Mouse (Mus musculus) intestine, embryonic 15.5 days (tissue): ENCODE results near the gene Shroom4. TPM values are rescaled to one million over a fixed set of nuclear protein-coding genes. Genes with fewer than 3 reads are reported as not detected.
"Not testable (repeated sequence)": the region's sequence is repeated elsewhere in the genome, so short reads cannot be mapped to it uniquely, and the experiment has no call there.

Experiments
- ATAC-seq: fragments of 200-750 bp; cut with Nextera tagmentation; 2 replicates; pipeline ENCODE4 v1.8.0; 2017; ENCODE audit warnings: moderate TSS enrichment, moderate library complexity
- H3K27ac ChIP-seq: fragments of 300-500 bp; sonication (generic); 2 replicates; pipeline ENCODE4 v1.5.1; 2015; ENCODE audit warnings: mild to moderate bottlenecking, inconsistent platforms
- H3K27me3 ChIP-seq: fragments of 300-500 bp; sonication (generic); replicated peaks from 2 replicates; pipeline ENCODE4 v1.6.1; 2015; ENCODE audit warnings: inconsistent platforms
- H3K36me3 ChIP-seq: fragments of 300-500 bp; sonication (generic); 2 replicates; pipeline ENCODE4 v1.6.1; 2015; ENCODE audit warnings: inconsistent platforms
- H3K4me1 ChIP-seq: fragments of 300-500 bp; sonication (generic); replicated peaks from 2 replicates; pipeline ENCODE4 v1.6.1; 2015; ENCODE audit warnings: inconsistent platforms
- H3K4me2 ChIP-seq: fragments of 300-500 bp; sonication (generic); replicated peaks from 2 replicates; pipeline ENCODE4 v1.6.1; 2015; ENCODE audit warnings: mild to moderate bottlenecking, inconsistent platforms
- H3K4me3 ChIP-seq: fragments of 300-500 bp; sonication (generic); replicated peaks from 2 replicates; pipeline ENCODE4 v1.5.1; 2015; ENCODE audit warnings: inconsistent platforms
- H3K9ac ChIP-seq: fragments of 300-500 bp; sonication (generic); 2 replicates; pipeline ENCODE4 v1.6.1; 2015; ENCODE audit warnings: inconsistent platforms
- H3K9me3 ChIP-seq: fragments of 300-500 bp; sonication (generic); 2 replicates; pipeline ENCODE4 v1.6.1; 2016; ENCODE audit warnings: inconsistent platforms
- WGBS: fragments of 180-500 bp; shearing (Covaris S2); methylation state at CpG from one replicate; pipeline ENCODE4 v1.1.7; 2015; 5-methylcytosine and 5-hydroxymethylcytosine counted together
- polyA plus RNA-seq: library from polyadenylated mRNA; unstranded; fragments of >200 nt; fragmentation: Nextera tagmentation; extraction: Ambion mirVana; gene quantifications from 2 replicates; pipeline ENCODE4 v1.2.1, GENCODE M21; 2015

Shroom4 gene
- polyA plus RNA-seq, 1 experiment from 2014 or later, result 1.9 TPM

DNA sequence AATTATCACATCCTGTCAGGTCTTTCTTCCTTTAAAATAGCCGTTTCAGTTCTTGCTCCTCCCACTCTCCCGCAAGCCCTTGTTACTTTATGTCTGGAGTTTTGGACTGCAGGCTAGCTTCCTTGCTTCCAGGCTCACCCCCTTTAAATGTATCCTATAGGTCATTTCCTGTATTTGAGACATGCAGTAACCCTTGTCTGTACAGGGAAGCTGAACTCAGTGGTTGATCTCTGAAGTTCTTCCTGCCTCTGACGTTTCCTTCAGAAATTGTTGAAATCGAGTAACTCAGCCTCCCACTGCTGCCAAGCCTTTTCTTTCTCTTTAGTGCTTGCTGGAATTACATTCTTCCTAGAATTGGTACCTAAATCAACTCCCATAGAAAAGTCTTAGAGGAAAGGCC is 18.5 kb downstream of the Shroom4 start:
- 48% methylated on average over 4 of the region's 4 CpGs for WGBS
- Histone ChIP-seq H3K4me2 (no peak overlapping the region), H3K4me1 (no peaks in the 10 kb centered on the region), H3K36me3 (no peaks in the 10 kb centered on the region), H3K4me3 (no peak overlapping the region), H3K27me3 (no peaks in the 10 kb centered on the region), H3K9ac (no peak overlapping the region), H3K27ac (no peak overlapping the region), H3K9me3 (no peaks in the 10 kb centered on the region)
- no peak for ATAC-seq

DNA sequence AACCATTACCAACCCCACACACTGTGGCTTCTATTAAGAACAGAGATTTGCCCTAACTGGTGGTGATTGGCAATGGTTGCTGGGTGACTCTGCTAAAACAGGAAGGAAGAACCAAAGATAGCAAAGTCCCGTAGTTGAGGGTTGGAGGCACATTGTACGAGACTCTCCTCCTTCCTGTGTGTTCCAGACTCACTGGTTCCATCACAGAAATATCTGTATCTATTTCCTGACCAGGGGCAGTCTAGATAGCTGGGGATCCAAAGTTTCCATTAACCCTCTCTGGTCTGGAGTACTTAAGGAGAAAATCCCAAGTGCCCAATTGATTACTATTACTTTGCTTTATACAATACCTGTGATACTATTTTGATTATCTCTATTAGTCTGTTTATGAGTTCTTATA is 35.6 kb downstream of the Shroom4 start:
- Histone ChIP-seq H3K36me3 (no peaks in the 10 kb centered on the region), H3K9me3 (no peaks in the 10 kb centered on the region), H3K27ac (no peak overlapping the region), H3K27me3 (no peaks in the 10 kb centered on the region), H3K9ac (no peak overlapping the region), H3K4me3 (no peak overlapping the region), H3K4me2 (no peak overlapping the region), H3K4me1 (no peaks in the 10 kb centered on the region)
- no peak for ATAC-seq
- 70% methylated on average over 2 of the region's 2 CpGs for WGBS

DNA sequence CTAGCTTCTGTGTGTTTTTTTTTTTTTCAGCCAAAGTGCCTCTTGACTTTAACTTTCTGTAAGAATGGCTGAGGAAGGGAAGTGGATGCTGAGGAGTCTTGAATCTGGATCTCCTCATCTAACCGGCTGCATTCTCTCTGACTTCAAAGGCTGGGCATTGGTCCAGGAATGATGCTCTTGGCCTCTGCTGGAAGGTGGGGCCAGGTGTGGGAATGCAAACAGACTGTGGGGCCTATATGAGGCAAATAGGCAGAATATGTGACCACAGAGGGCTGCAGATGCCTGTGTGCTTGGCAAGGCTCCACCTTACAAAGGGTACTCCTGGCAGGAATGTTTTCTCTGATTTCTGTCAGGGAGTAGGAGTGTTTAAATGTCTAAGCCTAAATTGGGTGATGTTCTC is 46.8 kb downstream of the Shroom4 start:
- Histone ChIP-seq H3K4me1 (no peaks in the 10 kb centered on the region), H3K4me2 (no peak overlapping the region), H3K9ac (no peak overlapping the region), H3K4me3 (no peak overlapping the region), H3K27ac (no peak overlapping the region), H3K36me3 (no peaks in the 10 kb centered on the region), H3K27me3 (no peaks in the 10 kb centered on the region), H3K9me3 (no peaks in the 10 kb centered on the region)
- 29% methylated on average over 1 of the region's 1 CpGs for WGBS
- ATAC-seq, result peak; percentile 55; the same call in 1 of the 2 replicates

DNA sequence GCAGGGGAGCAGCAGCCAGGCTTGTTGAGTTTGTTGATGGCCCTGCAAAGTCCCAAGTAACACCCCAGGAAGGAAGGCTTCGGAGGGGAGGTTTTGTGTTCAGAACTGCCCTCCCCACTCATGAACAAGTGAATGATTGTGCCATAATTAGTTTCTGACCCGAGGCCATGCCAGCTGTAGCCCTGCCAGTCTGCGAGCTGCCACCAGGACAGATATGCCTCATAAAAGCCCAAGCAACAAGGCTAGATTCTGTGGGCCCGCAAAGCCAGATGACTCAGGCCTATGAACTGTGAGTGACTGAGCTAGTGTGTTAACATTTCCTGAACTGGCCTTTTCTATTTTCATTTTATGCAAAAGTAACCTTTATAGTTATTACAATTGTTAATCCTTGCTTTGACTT is 48.3 kb downstream of the Shroom4 start:
- Histone ChIP-seq H3K4me3 (no peak overlapping the region), H3K27ac (no peak overlapping the region), H3K9me3 (no peaks in the 10 kb centered on the region), H3K4me2 (no peak overlapping the region), H3K9ac (no peak overlapping the region), H3K4me1 (no peaks in the 10 kb centered on the region), H3K27me3 (no peaks in the 10 kb centered on the region), H3K36me3 (no peaks in the 10 kb centered on the region)
- no peak for ATAC-seq
- WGBS, result 71% methylated on average over 4 of the region's 4 CpGs

DNA sequence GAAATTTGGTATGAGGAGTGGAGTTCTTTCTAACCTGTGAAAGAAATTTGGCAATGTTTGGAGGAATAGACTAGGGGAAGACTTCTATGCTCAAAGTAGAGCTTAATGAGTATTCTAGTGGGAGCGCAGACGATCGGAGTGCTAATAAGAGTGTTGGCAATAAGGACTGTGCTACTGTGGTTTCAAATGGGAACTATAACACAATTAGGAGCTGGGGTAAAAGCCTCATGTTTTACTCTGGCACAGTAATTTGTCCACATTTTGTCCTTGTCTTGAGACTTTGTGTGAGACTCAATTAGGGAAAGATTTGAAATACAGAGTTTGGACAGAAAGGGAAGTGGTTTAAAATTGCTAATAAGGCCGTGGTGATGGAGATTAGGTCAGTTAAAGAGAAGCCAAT is 53.6 kb downstream of the Shroom4 start:
- H3K4me3 ChIP-seq, result no peak overlapping the region
- no peaks in the 10 kb centered on the region for H3K4me1 ChIP-seq
- ATAC-seq, result no peak
- H3K27me3 ChIP-seq, result no peaks in the 10 kb centered on the region
- H3K36me3 ChIP-seq, result no peaks in the 10 kb centered on the region
- H3K27ac ChIP-seq, result no peak overlapping the region
- no peaks in the 10 kb centered on the region for H3K9me3 ChIP-seq
- H3K9ac ChIP-seq, result no peak overlapping the region
- 96% methylated on average over 4 of the region's 4 CpGs for WGBS
- H3K4me2 ChIP-seq, result no peak overlapping the region

DNA sequence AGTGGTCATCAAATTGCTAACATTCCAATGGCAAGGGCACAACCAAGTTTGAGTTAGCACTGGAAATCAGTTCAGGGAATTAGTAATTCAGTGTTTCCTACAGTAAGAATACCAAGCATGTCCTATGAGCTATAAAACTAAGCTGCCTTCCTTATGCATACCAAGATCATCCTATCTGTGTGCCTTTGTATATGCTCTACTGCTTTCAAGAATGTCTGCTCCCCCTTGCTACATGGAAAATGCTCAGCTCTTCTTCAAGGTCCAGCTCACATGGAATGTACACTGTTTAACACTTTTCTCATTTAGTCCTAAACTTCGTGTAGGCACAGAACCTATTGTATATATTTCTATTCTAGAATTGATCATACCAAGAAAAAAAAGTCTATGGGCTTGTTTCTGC is 69.6 kb downstream of the Shroom4 start:
- ATAC-seq, H3K4me1 ChIP-seq, H3K27me3 ChIP-seq, H3K4me2 ChIP-seq, H3K36me3 ChIP-seq, H3K9ac ChIP-seq, H3K27ac ChIP-seq, H3K4me3 ChIP-seq, H3K9me3 ChIP-seq: not testable (repeated sequence)
- no CpG with 5 or more reads among the region's 1 CpGs for WGBS

DNA sequence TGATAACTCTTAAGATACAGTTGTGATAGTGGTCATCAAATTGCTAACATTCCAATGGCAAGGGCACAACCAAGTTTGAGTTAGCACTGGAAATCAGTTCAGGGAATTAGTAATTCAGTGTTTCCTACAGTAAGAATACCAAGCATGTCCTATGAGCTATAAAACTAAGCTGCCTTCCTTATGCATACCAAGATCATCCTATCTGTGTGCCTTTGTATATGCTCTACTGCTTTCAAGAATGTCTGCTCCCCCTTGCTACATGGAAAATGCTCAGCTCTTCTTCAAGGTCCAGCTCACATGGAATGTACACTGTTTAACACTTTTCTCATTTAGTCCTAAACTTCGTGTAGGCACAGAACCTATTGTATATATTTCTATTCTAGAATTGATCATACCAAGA is 72.9 kb downstream of the Shroom4 start:
- H3K4me1 ChIP-seq, H3K9me3 ChIP-seq, H3K4me2 ChIP-seq, H3K36me3 ChIP-seq, H3K4me3 ChIP-seq, H3K9ac ChIP-seq, ATAC-seq, H3K27me3 ChIP-seq, H3K27ac ChIP-seq: not testable (repeated sequence)
- WGBS, result no CpG with 5 or more reads among the region's 1 CpGs

DNA sequence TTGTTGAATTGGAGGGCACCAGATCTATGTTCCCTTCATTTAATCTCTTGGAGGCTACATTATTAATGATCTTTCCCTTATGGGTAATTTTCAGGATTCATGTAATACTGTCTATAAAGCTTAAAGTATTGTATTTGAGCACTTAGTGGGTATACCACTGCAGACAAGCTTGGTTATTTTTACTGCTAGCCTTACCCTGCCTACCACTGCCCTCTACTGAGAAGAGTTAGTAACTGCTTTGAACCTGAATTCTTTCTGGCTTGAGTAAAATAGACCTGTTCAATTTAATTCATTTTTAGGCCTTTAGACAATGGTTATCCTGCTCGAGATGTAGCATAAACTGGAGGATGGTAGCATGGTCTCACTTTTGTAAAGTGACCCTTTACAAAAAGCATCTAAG is 75.5 kb downstream of the Shroom4 start:
- H3K9ac ChIP-seq, result no peak overlapping the region
- no peak for ATAC-seq

DNA sequence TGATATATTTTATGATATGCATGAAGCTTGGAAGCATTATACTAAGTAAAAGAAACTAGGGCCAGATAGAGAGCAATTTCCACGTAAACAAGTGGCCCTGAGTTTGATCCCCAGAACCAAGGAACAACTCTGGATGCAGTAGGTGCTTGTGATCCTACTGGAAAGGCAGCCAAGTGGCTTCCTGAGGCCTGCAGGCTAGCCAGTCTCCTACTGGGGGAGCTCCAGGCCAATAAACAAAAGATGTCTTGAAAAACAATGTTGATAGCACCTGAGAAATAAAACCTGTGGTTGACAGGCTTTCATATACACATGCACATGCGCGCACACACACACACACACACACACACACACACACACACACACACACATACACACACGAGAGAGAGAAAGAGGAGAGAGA is 82.6 kb downstream of the Shroom4 start:
- Histone ChIP-seq H3K27me3 (no peaks in the 10 kb centered on the region), H3K4me2 (no peak overlapping the region), H3K9ac (no peak overlapping the region), H3K36me3 (no peaks in the 10 kb centered on the region), H3K9me3 (no peaks in the 10 kb centered on the region), H3K27ac (no peak overlapping the region), H3K4me3 (no peak overlapping the region), H3K4me1 (no peaks in the 10 kb centered on the region)
- 83% methylated on average over 4 of the region's 4 CpGs for WGBS
- no peak for ATAC-seq

More for the DNA sequence above, 75.5 kb downstream of the Shroom4 start:
- no peaks in the 10 kb centered on the region for H3K27me3 ChIP-seq
- H3K4me3 ChIP-seq, result no peak overlapping the region
- no peak overlapping the region for H3K4me2 ChIP-seq
- H3K27ac ChIP-seq, result no peak overlapping the region
- no peaks in the 10 kb centered on the region for H3K9me3 ChIP-seq
- H3K36me3 ChIP-seq, result no peaks in the 10 kb centered on the region
- H3K4me1 ChIP-seq, result no peaks in the 10 kb centered on the region
- 26% methylated on average over 1 of the region's 1 CpGs for WGBS

DNA sequence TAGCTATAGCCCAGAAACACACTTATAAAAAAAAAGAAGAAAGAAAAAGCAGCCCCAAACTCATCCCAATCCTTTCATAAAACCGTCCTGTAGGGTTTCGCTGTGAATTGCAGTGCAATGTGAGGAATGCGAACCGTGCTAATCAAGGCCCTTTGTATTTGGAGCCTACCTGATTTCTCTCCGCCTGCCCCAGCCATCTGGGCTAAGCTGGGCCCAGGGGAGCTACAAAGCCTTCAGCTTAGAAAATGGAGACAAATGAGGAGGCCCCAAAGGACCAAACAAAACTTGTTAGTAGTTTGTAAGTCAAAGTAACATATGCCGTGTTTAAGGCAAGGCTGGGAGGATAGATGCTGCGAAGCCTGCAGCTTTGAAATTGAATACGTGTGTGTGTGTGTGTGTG is 84.2 kb downstream of the Shroom4 start:
- Histone ChIP-seq H3K36me3 (no peaks in the 10 kb centered on the region), H3K4me1 (no peaks in the 10 kb centered on the region), H3K27ac (no peak overlapping the region), H3K9ac (no peak overlapping the region), H3K4me2 (no peak overlapping the region), H3K9me3 (no peaks in the 10 kb centered on the region), H3K4me3 (no peak overlapping the region), H3K27me3 (no peaks in the 10 kb centered on the region)
- ATAC-seq, result no peak
- 53% methylated on average over 8 of the region's 8 CpGs for WGBS

DNA sequence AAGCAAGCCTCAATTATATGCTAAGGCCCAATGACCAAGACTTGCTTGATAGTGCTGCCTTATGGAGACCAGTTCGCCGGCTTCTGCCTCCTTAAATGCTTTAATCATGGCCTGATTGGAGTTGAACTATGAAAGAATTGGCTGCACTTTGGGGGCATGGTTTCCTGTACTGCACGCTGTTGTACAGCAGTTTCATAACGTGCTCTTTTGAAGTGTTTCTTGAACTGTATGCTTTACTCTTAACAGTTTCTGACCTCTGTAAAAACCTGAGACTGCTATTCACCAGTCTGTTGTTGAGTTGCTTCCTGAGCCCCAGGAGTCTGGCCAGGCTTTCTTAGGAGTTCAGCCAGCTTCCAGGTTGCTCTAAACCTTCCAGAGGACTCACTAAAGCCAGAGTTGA is 90.8 kb downstream of the Shroom4 start:
- Histone ChIP-seq H3K9ac (no peak overlapping the region), H3K9me3 (no peaks in the 10 kb centered on the region), H3K27ac (no peak overlapping the region), H3K4me2 (no peak overlapping the region), H3K4me1 (no peaks in the 10 kb centered on the region), H3K4me3 (no peak overlapping the region), H3K27me3 (no peaks in the 10 kb centered on the region), H3K36me3 (no peaks in the 10 kb centered on the region)
- ATAC-seq, result no peak
- 81% methylated on average over 4 of the region's 4 CpGs for WGBS

DNA sequence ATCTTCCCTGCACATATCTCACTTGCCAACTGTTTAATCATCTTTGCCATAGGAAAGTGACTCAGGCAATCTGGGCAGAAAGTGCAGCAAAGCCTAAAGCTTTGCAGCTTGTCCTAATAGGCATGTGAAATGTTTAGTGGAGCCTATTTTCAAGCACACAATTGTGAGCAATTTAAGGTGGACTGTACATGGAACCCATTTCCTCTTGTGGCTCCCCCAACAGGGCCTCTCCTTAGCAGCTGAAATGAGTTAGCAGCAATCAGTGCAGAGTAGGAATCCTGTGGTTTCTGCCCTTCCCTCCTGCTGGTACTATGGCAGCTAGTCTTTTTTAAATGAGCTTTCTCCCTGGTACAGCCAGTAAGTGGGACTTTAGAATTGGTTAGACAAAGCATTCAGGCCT is 95.8 kb downstream of the Shroom4 start:
- H3K4me3 ChIP-seq, result no peak overlapping the region
- H3K4me2 ChIP-seq, result no peak overlapping the region
- no peaks in the 10 kb centered on the region for H3K9me3 ChIP-seq
- H3K9ac ChIP-seq, result no peak overlapping the region
- no peaks in the 10 kb centered on the region for H3K27me3 ChIP-seq
- H3K4me1 ChIP-seq, result no peaks in the 10 kb centered on the region
- no peak for ATAC-seq
- no peaks in the 10 kb centered on the region for H3K36me3 ChIP-seq
- no peak overlapping the region for H3K27ac ChIP-seq

DNA sequence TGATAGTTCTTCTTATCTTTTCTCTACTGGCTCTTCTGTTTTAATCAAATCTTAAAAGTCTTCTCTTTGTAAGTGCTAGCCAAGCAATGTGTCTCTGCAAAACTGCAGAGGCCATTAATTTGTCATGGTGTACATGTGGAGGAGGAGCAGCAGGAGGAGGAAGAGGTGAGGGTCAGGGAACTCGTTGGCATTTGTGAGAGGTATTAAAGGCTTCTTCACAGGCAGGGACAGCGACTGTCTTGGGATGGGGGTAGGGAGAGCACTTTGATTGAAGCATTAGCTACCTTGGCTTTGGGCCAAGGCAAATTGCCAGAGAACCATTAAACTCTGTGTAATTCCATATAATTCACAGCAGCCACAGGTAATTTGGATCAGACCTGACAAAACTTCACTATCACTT is 96.7 kb downstream of the Shroom4 start:
- ATAC-seq, result no peak
- Histone ChIP-seq H3K27me3 (no peaks in the 10 kb centered on the region), H3K36me3 (no peaks in the 10 kb centered on the region), H3K9ac (no peak overlapping the region), H3K4me3 (no peak overlapping the region), H3K27ac (no peak overlapping the region), H3K4me1 (no peaks in the 10 kb centered on the region), H3K4me2 (no peak overlapping the region), H3K9me3 (no peaks in the 10 kb centered on the region)
- WGBS, result 42% methylated on average over 2 of the region's 2 CpGs

DNA sequence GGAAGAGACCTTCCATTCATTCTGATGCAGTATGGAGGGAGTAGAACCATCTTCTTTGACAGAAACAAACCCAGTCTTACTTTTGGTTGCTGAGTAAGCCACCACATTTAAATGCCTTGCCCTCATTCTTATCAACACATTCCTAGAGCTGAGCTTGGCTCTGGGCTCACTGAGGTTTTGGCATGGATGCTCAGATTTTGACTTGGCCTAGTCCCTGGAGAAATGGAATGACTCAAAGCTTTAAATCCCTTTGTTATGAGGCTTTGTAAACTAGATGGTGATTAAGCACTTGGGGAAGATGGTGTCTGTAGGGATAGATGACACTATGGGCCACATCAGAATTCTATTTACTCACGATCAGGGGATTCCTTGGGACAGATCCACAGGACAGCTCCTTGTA is 102.2 kb downstream of the Shroom4 start:
- Histone ChIP-seq H3K27me3 (no peaks in the 10 kb centered on the region), H3K36me3 (no peaks in the 10 kb centered on the region), H3K4me3 (no peak overlapping the region), H3K9me3 (no peaks in the 10 kb centered on the region), H3K4me1 (no peaks in the 10 kb centered on the region), H3K27ac (no peak overlapping the region), H3K4me2 (no peak overlapping the region), H3K9ac (no peak overlapping the region)
- no peak for ATAC-seq
- 68% methylated on average over 1 of the region's 1 CpGs for WGBS
